Mouse (Mus musculus) heart, embryonic 10.5 days (tissue): ENCODE data around the gene Gfod1. TPM values are rescaled to one million over a fixed set of nuclear protein-coding genes. Genes with fewer than 3 reads are reported as not detected.

Source experiments
- DNase-seq: peaks from one replicate; pipeline ENCODE4 v3.0.0-alpha.2; 2017; ENCODE audit warnings: low spot score
- H3K27ac ChIP-seq: fragments of 300-500 bp; sonication (generic); 2 replicates; pipeline ENCODE4 v1.5.1; 2016; ENCODE audit warnings: mild to moderate bottlenecking
- H3K27me3 ChIP-seq: fragments of 300-500 bp; sonication (generic); 2 replicates; pipeline ENCODE4 v1.6.1; 2016; ENCODE audit warnings: mild to moderate bottlenecking; ENCODE audit not compliant: poor library complexity, insufficient read depth, severe bottlenecking
- H3K36me3 ChIP-seq: fragments of 300-500 bp; sonication (generic); 2 replicates; pipeline ENCODE4 v1.6.1; 2016; ENCODE audit warnings: mild to moderate bottlenecking, moderate library complexity
- H3K4me1 ChIP-seq: fragments of 300-500 bp; sonication (generic); 2 replicates; pipeline ENCODE4 v1.6.1; 2016; ENCODE audit warnings: mild to moderate bottlenecking
- H3K4me3 ChIP-seq: fragments of 300-500 bp; sonication (generic); 2 replicates; pipeline ENCODE4 v1.5.1; 2016; ENCODE audit warnings: mild to moderate bottlenecking, moderate library complexity
- H3K9me3 ChIP-seq: fragments of 300-500 bp; sonication (generic); 2 replicates; pipeline ENCODE4 v1.6.1; 2016; ENCODE audit warnings: mild to moderate bottlenecking, moderate library complexity
- WGBS: fragments of 180-500 bp; shearing (Covaris S2); methylation state at CpG from one replicate; pipeline ENCODE4 v1.1.7; 2016; 5-methylcytosine and 5-hydroxymethylcytosine counted together
- polyA plus RNA-seq: library from polyadenylated mRNA; unstranded; fragments of >200 nt; fragmentation: Nextera tagmentation; extraction: Ambion mirVana; gene quantifications from 2 replicates; pipeline ENCODE4 v1.2.1, GENCODE M21; 2016

Gfod1 gene
- polyA plus RNA-seq, 1 experiment from 2014 or later, result 0.88 TPM

- Histone ChIP-seq H3K36me3 (0 out of 2 replicates have a peak, but pooled peaks cover 2% of the 10 kb centered on the region), H3K27ac (no peak overlapping the region), H3K4me1 (peaks cover 36% of the 10 kb centered on the region), H3K27me3 (no peaks in the 10 kb centered on the region), H3K4me3 (no peak overlapping the region), H3K9me3 (no peaks in the 10 kb centered on the region)
- WGBS, result 83% methylated on average over 8 of the region's 8 CpGs
- DNase-seq, result no peak
Observed at GRCm38 (mm10) chr13:43252105-43252790, 51.7 kb downstream of the Gfod1 start.

- no peak overlapping the region for H3K27ac ChIP-seq
- DNase-seq, result no peak
- 91% methylated on average over 12 of the region's 12 CpGs for WGBS
- H3K27me3 ChIP-seq, result no peaks in the 10 kb centered on the region
- H3K4me3 ChIP-seq, result no peak overlapping the region
- H3K4me1 ChIP-seq, result peaks cover 36% of the 10 kb centered on the region
- 0 out of 2 replicates have a peak, but pooled peaks cover 5% of the 10 kb centered on the region for H3K36me3 ChIP-seq
- no peaks in the 10 kb centered on the region for H3K9me3 ChIP-seq
Observed at GRCm38 (mm10) chr13:43251391-43251790, 52.6 kb downstream of the Gfod1 start.

- 68% methylated on average over 6 of the region's 6 CpGs for WGBS
- H3K4me1 ChIP-seq, result peaks cover 36% of the 10 kb centered on the region
- peak overlapping the region; percentile 48; the same call in 1 of the 2 replicates for H3K27ac ChIP-seq
Observed at GRCm38 (mm10) chr13:43250653-43251052, 53.3 kb downstream of the Gfod1 start.

DNA sequence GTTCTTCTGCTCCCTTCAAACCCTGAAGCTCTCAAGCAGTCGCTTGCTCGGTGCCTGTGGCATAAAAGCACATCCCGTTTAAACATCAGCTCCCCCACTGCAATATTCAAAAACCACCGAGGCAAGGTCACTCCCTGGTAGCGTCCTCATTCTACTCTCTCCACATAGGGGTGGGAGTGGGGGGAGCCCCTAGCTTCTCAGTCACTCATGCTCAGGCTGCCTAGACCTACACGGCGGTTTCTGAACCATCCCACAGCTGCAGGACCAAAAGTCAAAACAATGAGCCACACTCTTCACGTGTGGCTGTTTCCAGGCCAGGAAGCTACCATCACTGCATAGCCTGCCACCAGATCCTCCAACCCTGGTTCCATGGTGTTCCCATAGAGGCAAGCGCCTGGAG lies 53.9 kb downstream of the Gfod1 start:
- Histone ChIP-seq H3K27me3 (no peaks in the 10 kb centered on the region), H3K27ac (no peak overlapping the region), H3K4me1 (peaks cover 34% of the 10 kb centered on the region), H3K4me3 (no peak overlapping the region), H3K9me3 (no peaks in the 10 kb centered on the region), H3K36me3 (0 out of 2 replicates have a peak, but pooled peaks cover 10% of the 10 kb centered on the region)
- no peak for DNase-seq
- WGBS, result 84% methylated on average over 9 of the region's 9 CpGs

More at GRCm38 (mm10) chr13:43250653-43251052, 53.3 kb downstream of the Gfod1 start:
- H3K27me3 ChIP-seq, result no peaks in the 10 kb centered on the region
- no peak for DNase-seq
- no peaks in the 10 kb centered on the region for H3K9me3 ChIP-seq
- H3K4me3 ChIP-seq, result no peak overlapping the region
- H3K36me3 ChIP-seq, result 0 out of 2 replicates have a peak, but pooled peaks cover 10% of the 10 kb centered on the region

GRCm38 (mm10) chr13:43248381-43248780 lies 55.6 kb downstream of the Gfod1 start:
- 0 out of 2 replicates have a peak, but pooled peaks cover 10% of the 10 kb centered on the region for H3K36me3 ChIP-seq
- 89% methylated on average over 6 of the region's 6 CpGs for WGBS
- no peaks in the 10 kb centered on the region for H3K27me3 ChIP-seq
- no peaks in the 10 kb centered on the region for H3K9me3 ChIP-seq
- DNase-seq, result no peak
- H3K4me1 ChIP-seq, result peaks cover 36% of the 10 kb centered on the region
- H3K4me3 ChIP-seq, result no peak overlapping the region
- H3K27ac ChIP-seq, result no peak overlapping the region

- no peaks in the 10 kb centered on the region for H3K27me3 ChIP-seq
- no peak overlapping the region for H3K4me3 ChIP-seq
- DNase-seq, result no peak
- no peak overlapping the region for H3K27ac ChIP-seq
- peaks cover 40% of the 10 kb centered on the region for H3K4me1 ChIP-seq
- WGBS, result 90% methylated on average over 4 of the region's 4 CpGs
- 0 out of 2 replicates have a peak, but pooled peaks cover 10% of the 10 kb centered on the region for H3K36me3 ChIP-seq
- no peaks in the 10 kb centered on the region for H3K9me3 ChIP-seq
Observed at GRCm38 (mm10) chr13:43246876-43247275, 57.1 kb downstream of the Gfod1 start.

- no peak overlapping the region for H3K4me3 ChIP-seq
- 0 out of 2 replicates have a peak, but pooled peaks cover 10% of the 10 kb centered on the region for H3K36me3 ChIP-seq
- no peaks in the 10 kb centered on the region for H3K9me3 ChIP-seq
- 40% methylated on average over 7 of the region's 7 CpGs for WGBS
- no peak for DNase-seq
- peak overlapping the region; percentile 60 for H3K27ac ChIP-seq
- peaks cover 38% of the 10 kb centered on the region for H3K4me1 ChIP-seq
- H3K27me3 ChIP-seq, result no peaks in the 10 kb centered on the region
Observed at GRCm38 (mm10) chr13:43243793-43244192, 60.2 kb downstream of the Gfod1 start.

GRCm38 (mm10) chr13:43243240-43243639 lies 60.7 kb downstream of the Gfod1 start:
- no peaks in the 10 kb centered on the region for H3K9me3 ChIP-seq

DNA sequence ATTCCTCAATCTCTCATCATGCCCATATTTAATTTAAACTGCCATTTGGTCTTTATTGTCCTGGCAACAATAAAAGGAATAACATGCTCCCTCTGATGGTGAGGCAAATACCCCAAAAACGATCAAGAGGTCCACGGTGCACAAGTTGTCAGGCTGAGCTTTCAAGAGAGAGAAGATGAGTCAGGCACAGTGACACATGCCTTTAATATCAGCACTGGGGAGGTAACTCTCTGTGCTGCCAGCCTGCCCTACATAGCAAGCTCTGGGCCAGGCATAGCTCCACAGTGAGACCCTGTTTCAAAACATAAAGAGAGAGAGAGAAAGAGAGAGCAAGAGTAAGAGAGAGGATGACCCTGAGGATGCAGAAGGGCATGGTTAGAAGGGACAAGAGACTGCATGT lies 62.2 kb downstream of the Gfod1 start:
- DNase-seq, result no peak
- Histone ChIP-seq H3K27me3 (no peaks in the 10 kb centered on the region), H3K9me3 (no peaks in the 10 kb centered on the region), H3K36me3 (0 out of 2 replicates have a peak, but pooled peaks cover 8% of the 10 kb centered on the region), H3K4me1 (peaks cover 53% of the 10 kb centered on the region), H3K4me3 (no peak overlapping the region), H3K27ac (peak overlapping the region; percentile 47)
- 67% methylated on average over 2 of the region's 2 CpGs for WGBS

More at GRCm38 (mm10) chr13:43243240-43243639, 60.7 kb downstream of the Gfod1 start:
- no peak for DNase-seq
- Histone ChIP-seq H3K36me3 (0 out of 2 replicates have a peak, but pooled peaks cover 10% of the 10 kb centered on the region), H3K4me3 (no peak overlapping the region), H3K27me3 (no peaks in the 10 kb centered on the region), H3K4me1 (peaks cover 38% of the 10 kb centered on the region), H3K27ac (peak overlapping the region; percentile 60; the same call in 1 of the 2 replicates)
- WGBS, result 84% methylated on average over 3 of the region's 3 CpGs

- DNase-seq, result no peak
- Histone ChIP-seq H3K36me3 (0 out of 2 replicates have a peak, but pooled peaks cover 2% of the 10 kb centered on the region), H3K4me3 (no peak overlapping the region), H3K9me3 (no peaks in the 10 kb centered on the region), H3K27me3 (no peaks in the 10 kb centered on the region), H3K4me1 (peaks cover 59% of the 10 kb centered on the region), H3K27ac (peak overlapping the region; percentile 36; the same call in 1 of the 2 replicates)
- 19% methylated on average over 1 of the region's 1 CpGs for WGBS
Observed at GRCm38 (mm10) chr13:43241069-43241468, 62.9 kb downstream of the Gfod1 start.

DNA sequence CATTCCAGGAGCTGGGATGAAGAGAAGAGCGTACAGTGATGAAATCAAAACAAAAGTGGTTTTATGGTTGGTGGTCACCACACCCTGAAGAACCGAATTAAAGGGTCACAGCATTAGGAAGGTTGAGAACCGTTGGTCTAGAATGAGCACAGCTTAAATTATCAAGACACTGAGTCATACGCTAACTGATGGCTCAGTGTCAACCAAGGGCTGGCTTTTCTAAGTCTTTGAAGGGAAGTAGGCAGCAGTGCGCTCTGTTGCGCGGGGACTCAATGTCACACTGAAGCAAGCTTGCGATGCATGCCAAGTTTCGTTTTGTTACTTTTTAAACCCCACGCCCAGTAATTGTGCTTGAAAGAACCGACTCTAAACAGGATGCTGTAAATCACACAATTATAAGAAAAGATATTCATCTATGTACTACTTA lies 64.2 kb downstream of the Gfod1 start:
- WGBS, result 87% methylated on average over 11 of the region's 11 CpGs
- DNase-seq, result no peak
- H3K36me3 ChIP-seq, result no peaks in the 10 kb centered on the region
- H3K4me1 ChIP-seq, result peaks cover 68% of the 10 kb centered on the region
- no peaks in the 10 kb centered on the region for H3K27me3 ChIP-seq
- H3K9me3 ChIP-seq, result no peaks in the 10 kb centered on the region
- no peak overlapping the region for H3K27ac ChIP-seq
- no peak overlapping the region for H3K4me3 ChIP-seq

GRCm38 (mm10) chr13:43236630-43237029 lies 67.3 kb downstream of the Gfod1 start:
- no peaks in the 10 kb centered on the region for H3K36me3 ChIP-seq
- 38% methylated on average over 6 of the region's 6 CpGs for WGBS
- no peaks in the 10 kb centered on the region for H3K9me3 ChIP-seq
- H3K4me3 ChIP-seq, result peak overlapping the region; percentile 5; the same call in 1 of the 2 replicates
- H3K27me3 ChIP-seq, result no peaks in the 10 kb centered on the region
- no peak for DNase-seq
- peaks cover 75% of the 10 kb centered on the region for H3K4me1 ChIP-seq
- H3K27ac ChIP-seq, result peak overlapping the region; percentile 74

DNA sequence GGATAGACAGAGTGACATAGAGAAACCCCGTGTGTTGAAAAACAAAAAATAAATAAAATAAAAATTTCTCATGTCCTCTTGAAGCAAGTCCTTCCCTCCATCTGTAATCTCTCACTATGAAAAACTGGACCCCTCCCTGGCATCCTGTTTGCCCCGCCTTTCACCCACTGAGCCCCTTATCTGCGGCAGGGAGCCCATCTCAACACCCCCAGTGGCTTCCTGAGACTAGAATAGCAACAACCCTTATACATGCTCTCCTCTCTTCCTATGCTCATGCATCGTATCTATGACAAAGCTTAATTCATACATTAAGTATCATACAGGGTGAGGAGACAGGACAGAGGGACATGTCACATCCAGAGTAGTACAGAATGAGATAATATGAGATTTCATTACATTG lies 68.0 kb downstream of the Gfod1 start:
- H3K27me3 ChIP-seq, result no peaks in the 10 kb centered on the region
- H3K4me1 ChIP-seq, result peaks cover 75% of the 10 kb centered on the region
- H3K9me3 ChIP-seq, result no peaks in the 10 kb centered on the region
- H3K4me3 ChIP-seq, result 0 out of 2 replicates have a peak overlapping the region, but pooled peaks have one; percentile 20
- WGBS, result 28% methylated on average over 4 of the region's 4 CpGs
- no peaks in the 10 kb centered on the region for H3K36me3 ChIP-seq
- H3K27ac ChIP-seq, result peak overlapping the region; percentile 86
- no peak for DNase-seq
